Mouse (Mus musculus) G1E (cell line): ENCODE results near the gene Cd300e.

ENCODE experiments used
- CTCF ChIP-seq: IDR thresholded peaks from 2 replicates; pipeline ENCODE4 v1.5.1; 2012; ENCODE audit warnings: low read depth, low read length, inconsistent platforms, mixed read lengths
- GATA1 ChIP-seq: IDR thresholded peaks from 2 replicates; pipeline ENCODE4 v1.6.1; 2012; ENCODE audit warnings: borderline replicate concordance, low read length, inconsistent platforms, mixed read lengths

DNA sequence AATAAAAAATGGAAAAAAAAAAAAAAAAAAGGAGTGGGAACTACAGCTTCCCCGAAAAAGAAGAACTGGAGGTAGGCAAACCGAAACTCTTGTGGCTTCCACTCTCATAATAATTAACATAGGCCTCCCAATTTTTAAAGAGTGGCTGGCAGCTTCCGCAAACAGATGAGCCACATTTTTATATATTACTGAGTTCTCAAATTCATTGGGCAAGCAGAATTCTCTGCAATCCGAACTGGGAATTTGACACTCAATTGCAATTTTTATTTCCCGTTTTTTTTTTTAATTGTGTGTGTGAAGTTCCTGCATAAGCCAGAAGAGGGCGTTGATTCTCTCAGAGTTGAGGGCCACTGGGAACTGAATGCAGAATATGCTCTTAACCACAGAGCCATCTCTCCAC, 4.8 kb upstream of the Cd300e start:
- TF ChIP-seq CTCF (no peak), GATA1 (no peak)
